20 mouse cellular contexts compared by ENCODE assay signal in the genomic region with DNA sequence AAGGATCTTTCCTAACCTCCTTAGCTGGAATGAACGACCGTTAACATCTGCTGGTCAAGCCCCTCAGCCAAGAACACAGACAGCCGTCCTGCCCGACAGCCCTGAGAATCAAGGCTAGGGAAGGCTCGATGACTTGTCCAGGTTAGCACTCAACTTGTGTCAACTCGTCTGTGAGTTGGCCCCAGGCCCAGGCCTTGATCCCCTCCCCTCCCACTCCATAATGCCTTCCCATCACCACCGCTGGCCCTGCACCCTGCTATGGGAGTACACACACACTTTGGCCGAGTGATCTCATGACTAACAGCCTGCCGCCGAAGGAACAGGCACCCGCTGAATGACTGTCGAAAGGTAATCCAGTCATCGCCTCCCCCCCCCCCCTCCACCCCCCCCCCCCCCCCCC.
DNase-seq lines count a peak whose midpoint lies in the region; ATAC-seq and TF ChIP-seq lines count a peak whose summit lies in the region.
"Had no signal": no experiment of that assay in that cellular context is flagged by ENCODE, and none has a peak within 500 bp of the region (broad histone marks: within the 10 kb centered on the region; RNA-seq: fewer than 3 reads in every experiment).

No protein-coding gene starts in this region.

- no peaks in the 10 kb centered on the region for H3K4me1 ChIP-seq in heart, embryonic 12.5 days (replicated peaks)
- H3K4me1 ChIP-seq in lung, postnatal 0 days (ENCODE audit: insufficient read depth, low read depth, low read length): no peaks in the 10 kb centered on the region
- H3K4me1 ChIP-seq in liver, postnatal 0 days (ENCODE audit: insufficient read depth): no peaks in the 10 kb centered on the region
- H3K4me1 ChIP-seq: heart, embryonic 13.5 days had no signal

- 59% methylated on average over 13 of the region's 13 CpGs for WGBS in heart, embryonic 12.5 days
- WGBS in lung, postnatal 0 days: 50% methylated on average over 12 of the region's 13 CpGs
- WGBS in liver, postnatal 0 days (ENCODE audit: insufficient replicate concordance): 79% methylated on average over 13 of the region's 13 CpGs

- DNase-seq in adrenal gland, adult 2 months: peak; percentile 31
- DNase-seq in adrenal gland, adult 18-20 months (ENCODE audit: low spot score in 2 of 2): no peak
- DNase-seq in heart, postnatal 36 days: no peak
- no peak for DNase-seq in lung, postnatal 0 days (ENCODE audit: low spot score)
- no peak for DNase-seq in lung, postnatal 14 days
- DNase-seq in adrenal gland, postnatal 36 days: peak; percentile 31 to 44
- DNase-seq in liver, postnatal 0 days: no peak
- DNase-seq: cerebellum, adult 18-20 months; cerebellum, adult 9-11 months; gastrocnemius, postnatal 10 days; heart, adult 2 months; heart, postnatal 10 days; kidney, adult 18-20 months had no signal

- ATAC-seq in heart, embryonic 12.5 days (ENCODE audit: insufficient number of reproducible peaks, low FRiP score): 0 out of 2 replicates have a peak, but pooled peaks have one; percentile 29
- 0 out of 2 replicates have a peak, but pooled peaks have one; percentile 12 for ATAC-seq in lung, postnatal 0 days
- ATAC-seq in liver, postnatal 0 days: no peak
- ATAC-seq: activated CD4-positive, CD25-positive, alpha-beta regulatory T cell, adult 4 months; forebrain, embryonic 16.5 days; hindbrain, postnatal 0 days had no signal

- TF ChIP-seq CTCF in lung, postnatal 0 days (IDR thresholded peaks at IDR 0.05): no peak
- no peak for TF ChIP-seq CTCF in liver, postnatal 0 days (IDR thresholded peaks at IDR 0.05; ENCODE audit: low read depth)

- no peaks in the 10 kb centered on the region for H3K9me3 ChIP-seq in heart, embryonic 12.5 days (replicated peaks)
- no peaks in the 10 kb centered on the region for H3K9me3 ChIP-seq in lung, postnatal 0 days (ENCODE audit: low read length)
- H3K9me3 ChIP-seq in liver, postnatal 0 days (ENCODE audit: low read length): no peaks in the 10 kb centered on the region
- H3K9me3 ChIP-seq: forebrain, embryonic 12.5 days; heart, embryonic 13.5 days; hindbrain, embryonic 13.5 days had no signal

- H3K4me3 ChIP-seq in heart, embryonic 12.5 days: no peak overlapping the region
- no peak overlapping the region for H3K4me3 ChIP-seq in lung, postnatal 0 days (ENCODE audit: low read depth, low read length)
- H3K4me3 ChIP-seq in liver, postnatal 0 days (ENCODE audit: low read depth, low read length): no peak overlapping the region
- H3K4me3 ChIP-seq: forebrain, embryonic 12.5 days; heart, adult 2 months; heart, embryonic 13.5 days; hindbrain, embryonic 13.5 days had no signal

- H3K9ac ChIP-seq in heart, embryonic 12.5 days: no peak overlapping the region
- H3K9ac ChIP-seq in lung, postnatal 0 days (replicated peaks; ENCODE audit: low read depth): no peak overlapping the region
- H3K9ac ChIP-seq in liver, postnatal 0 days (replicated peaks): no peak overlapping the region
- H3K9ac ChIP-seq: forebrain, embryonic 12.5 days; heart, embryonic 13.5 days; hindbrain, embryonic 13.5 days had no signal

- no peaks in the 10 kb centered on the region for H3K27me3 ChIP-seq in heart, embryonic 12.5 days (replicated peaks)
- no peaks in the 10 kb centered on the region for H3K27me3 ChIP-seq in lung, postnatal 0 days (replicated peaks; ENCODE audit: insufficient read depth, low read length)
- H3K27me3 ChIP-seq in liver, postnatal 0 days (ENCODE audit: insufficient read depth, low read length): no peaks in the 10 kb centered on the region
- H3K27me3 ChIP-seq: forebrain, embryonic 12.5 days; heart, embryonic 13.5 days; hindbrain, embryonic 13.5 days had no signal

- intact Hi-C loops in heart, postnatal 36 days (cut with DNase I): loop anchor here (5.0 kb wide), 1 partner anchor 33 kb away; no protein-coding TSS in a partner anchor

- H3K27ac ChIP-seq in heart, embryonic 12.5 days (ENCODE audit: poor library complexity, severe bottlenecking): no peak overlapping the region
- no peak overlapping the region for H3K27ac ChIP-seq in lung, postnatal 0 days (ENCODE audit: low read length)
- no peak overlapping the region for H3K27ac ChIP-seq in liver, postnatal 0 days (ENCODE audit: low read depth)
- H3K27ac ChIP-seq: forebrain, embryonic 12.5 days; heart, adult 2 months; heart, embryonic 13.5 days; hindbrain, embryonic 13.5 days; hindbrain, postnatal 0 days had no signal

- peaks cover 11% of the 10 kb centered on the region; the same call in 1 of the 2 replicates for H3K36me3 ChIP-seq in heart, embryonic 12.5 days
- H3K36me3 ChIP-seq in lung, postnatal 0 days (ENCODE audit: insufficient read depth, low read length): no peaks in the 10 kb centered on the region
- no peaks in the 10 kb centered on the region for H3K36me3 ChIP-seq in liver, postnatal 0 days (replicated peaks; ENCODE audit: insufficient read depth, low read length)
- H3K36me3 ChIP-seq: forebrain, embryonic 12.5 days had no signal

- TF ChIP-seq EP300 in lung, postnatal 0 days (IDR thresholded peaks at IDR 0.05): no peak
- TF ChIP-seq EP300 in liver, postnatal 0 days (IDR thresholded peaks at IDR 0.05; ENCODE audit: low read depth): no peak

- no peak overlapping the region for H3K4me2 ChIP-seq in heart, embryonic 12.5 days
- no peak overlapping the region for H3K4me2 ChIP-seq in lung, postnatal 0 days (replicated peaks; ENCODE audit: low read depth, low read length)
- no peak overlapping the region for H3K4me2 ChIP-seq in liver, postnatal 0 days (ENCODE audit: low read depth, low read length)
- H3K4me2 ChIP-seq: forebrain, embryonic 12.5 days; heart, embryonic 13.5 days; hindbrain, embryonic 13.5 days had no signal

Comparison
In these comparisons a context has a peak if more than half of its experiments do, and no peak if none do; other contexts are left out.
1. DNase-seq: peak in adrenal gland, adult 2 months (single experiment) and adrenal gland, postnatal 36 days (2 of 2); none in adrenal gland, adult 18-20 months (0 of 2), heart, postnatal 36 days (0 of 2), lung, postnatal 0 days (single experiment), lung, postnatal 14 days (single experiment) and liver, postnatal 0 days (single experiment).